Mouse (Mus musculus) embryo, embryonic 10 days (tissue): Measurements from ENCODE around the gene Tmem131l.

Experiments used
- DNase-seq: peaks from one replicate; pipeline ENCODE4 v3.0.0-alpha.2; 2015; ENCODE audit warnings: low spot score

Tmem131l gene

DNA sequence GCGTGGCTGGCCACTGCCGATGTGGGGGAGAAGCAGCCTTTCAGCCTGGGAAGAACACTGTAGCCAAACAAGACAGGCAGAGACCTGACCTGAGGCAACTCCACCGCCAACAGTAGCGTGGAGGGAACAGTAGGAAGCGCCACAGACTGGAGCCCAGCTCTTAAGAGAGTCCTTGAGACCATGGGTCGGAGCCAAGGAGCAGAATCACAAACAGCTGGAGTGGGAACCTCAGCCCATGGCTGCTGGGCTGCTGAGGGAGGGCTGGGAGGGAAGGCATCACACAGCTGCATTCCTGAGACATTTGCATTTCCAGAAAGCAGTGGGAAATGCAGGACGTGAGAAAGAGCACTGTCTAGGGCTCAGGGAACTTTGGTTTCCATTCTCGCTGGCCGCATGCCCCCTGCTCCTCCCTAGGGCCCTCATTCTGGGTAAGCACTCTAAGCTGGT, 8.8 kb upstream of the Tmem131l start:
- DNase-seq = peak; percentile 28

DNA sequence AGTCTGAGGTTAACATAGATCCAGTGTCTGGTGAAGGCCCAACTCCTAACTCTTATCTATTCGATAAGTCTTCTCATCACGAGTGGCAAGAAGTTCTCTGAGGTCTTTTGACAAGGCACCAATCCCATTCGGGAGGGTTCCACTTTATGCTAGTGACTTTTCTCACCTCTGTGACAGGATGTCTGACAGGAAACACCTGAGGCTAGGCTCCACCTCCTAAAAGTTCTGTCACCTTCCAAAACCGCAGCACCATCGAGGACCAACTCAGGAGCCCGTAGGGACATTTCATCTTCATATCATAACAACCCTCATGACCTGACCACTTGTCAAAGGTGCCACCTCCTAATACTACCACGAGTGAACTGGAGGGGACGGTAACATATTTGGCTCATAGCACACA, 6.2 kb upstream of the Tmem131l start:
- no peak for DNase-seq

DNA sequence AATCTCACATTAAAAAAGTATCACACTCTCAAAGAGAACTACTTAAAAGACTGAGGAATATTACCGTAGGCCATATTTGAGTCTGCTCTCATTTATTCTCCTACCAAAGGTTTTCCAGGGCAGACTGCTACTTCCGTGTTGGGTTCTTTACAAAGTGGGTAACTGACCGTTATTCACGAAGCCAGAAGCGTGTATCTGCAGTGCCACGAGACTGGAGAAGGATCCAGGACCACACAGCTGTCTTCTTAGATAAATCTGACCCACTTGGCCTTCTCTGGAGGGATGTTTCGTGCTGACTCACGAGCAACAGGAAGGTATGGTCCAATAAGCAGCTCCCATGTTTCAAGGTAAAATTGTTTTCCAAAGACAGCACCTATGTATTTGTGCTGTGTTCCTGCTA, 1.8 kb upstream of the Tmem131l start:
- no peak for DNase-seq

DNA sequence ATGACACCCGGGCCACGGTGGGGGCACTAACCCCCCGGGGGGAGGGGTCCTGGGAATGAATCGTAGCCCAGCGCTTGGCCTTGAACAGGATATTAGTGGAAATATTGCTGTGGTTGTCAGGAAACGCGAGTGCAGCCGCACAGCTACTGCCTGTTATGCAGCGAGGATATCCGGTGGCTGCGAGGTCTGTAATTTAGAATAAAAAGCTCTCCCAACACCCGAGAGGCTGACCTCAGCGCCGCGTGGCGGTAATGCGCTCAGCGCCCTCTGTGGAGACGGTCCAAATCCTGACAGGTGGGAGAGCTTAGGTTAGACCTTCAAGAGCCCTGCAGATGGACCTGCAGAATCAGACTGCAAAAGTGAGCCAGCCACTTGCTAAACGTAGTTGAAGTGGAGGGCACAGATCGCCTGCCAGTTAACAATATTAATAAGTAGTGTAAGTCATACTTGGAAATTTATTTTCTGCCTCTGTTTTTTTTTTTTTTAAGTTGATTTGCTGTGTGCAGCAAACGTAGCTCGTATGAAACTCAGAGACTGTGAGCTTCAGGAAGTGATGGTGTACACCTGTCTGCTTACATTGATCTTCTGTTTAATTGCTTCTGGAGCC, 604 bp upstream of the Tmem131l start:
- DNase-seq = peak; percentile 78

- DNase-seq = peak; percentile 66
Observed at GRCm38 (mm10) chr3:84038981-84039645, 862 bp downstream of the Tmem131l start.

DNA sequence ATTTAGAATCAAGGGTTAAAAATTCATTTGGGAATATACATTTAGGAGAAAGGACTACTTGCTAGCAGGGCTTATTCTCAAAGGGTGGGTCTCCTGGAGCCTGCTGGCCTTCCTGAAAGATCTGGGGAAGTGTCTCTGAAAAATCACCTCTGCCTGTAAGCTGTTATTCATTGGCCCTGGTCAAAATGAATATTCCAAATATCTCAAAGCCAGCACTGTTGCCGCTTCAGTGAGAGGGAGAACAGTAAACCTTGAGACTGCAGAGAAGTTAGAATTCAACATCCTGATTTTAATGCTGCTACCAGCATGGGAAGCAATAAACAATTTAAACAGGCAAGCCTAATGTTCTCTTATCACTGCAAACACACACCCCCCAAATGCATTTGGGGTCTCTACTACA, 1.8 kb downstream of the Tmem131l start:
- DNase-seq = no peak

DNA sequence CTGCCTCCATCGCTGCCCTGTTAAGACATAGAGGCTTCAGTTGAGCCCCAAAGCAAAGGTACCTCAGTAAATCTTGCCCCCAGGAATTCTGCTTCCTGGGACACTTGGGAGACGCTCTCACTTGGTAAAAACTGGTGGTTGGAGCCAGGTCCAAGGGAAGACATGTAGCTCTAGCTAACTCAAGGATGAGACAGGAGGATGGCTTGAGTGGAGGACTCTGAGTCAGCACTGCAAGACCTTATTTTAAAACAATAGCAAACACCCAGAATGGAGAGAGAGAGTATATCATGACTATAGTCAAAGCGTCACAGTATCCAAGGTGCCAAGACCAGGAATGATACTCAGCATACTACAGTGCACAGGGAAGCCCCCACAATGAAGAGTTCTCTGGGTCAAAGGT, 2.4 kb downstream of the Tmem131l start:
- DNase-seq = no peak

DNA sequence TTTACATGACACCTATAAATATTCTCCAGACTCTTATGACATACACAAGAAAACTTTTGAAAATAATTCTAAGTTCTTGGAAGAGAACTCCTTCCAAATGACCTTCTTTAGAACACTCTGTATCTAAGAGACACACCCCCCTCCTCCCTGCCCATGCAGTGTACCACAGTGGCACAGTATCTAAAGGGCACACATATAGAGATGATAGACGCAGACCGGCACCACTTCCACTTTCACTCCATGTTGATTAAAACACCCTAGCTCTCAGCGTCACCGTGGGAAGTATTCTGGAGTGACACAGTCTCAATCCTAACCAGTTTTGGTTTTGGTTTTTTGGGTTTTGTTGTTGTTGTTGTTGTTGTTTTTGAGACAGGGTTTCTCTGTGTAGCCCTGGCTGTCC, 3.1 kb downstream of the Tmem131l start:
- no peak for DNase-seq

DNA sequence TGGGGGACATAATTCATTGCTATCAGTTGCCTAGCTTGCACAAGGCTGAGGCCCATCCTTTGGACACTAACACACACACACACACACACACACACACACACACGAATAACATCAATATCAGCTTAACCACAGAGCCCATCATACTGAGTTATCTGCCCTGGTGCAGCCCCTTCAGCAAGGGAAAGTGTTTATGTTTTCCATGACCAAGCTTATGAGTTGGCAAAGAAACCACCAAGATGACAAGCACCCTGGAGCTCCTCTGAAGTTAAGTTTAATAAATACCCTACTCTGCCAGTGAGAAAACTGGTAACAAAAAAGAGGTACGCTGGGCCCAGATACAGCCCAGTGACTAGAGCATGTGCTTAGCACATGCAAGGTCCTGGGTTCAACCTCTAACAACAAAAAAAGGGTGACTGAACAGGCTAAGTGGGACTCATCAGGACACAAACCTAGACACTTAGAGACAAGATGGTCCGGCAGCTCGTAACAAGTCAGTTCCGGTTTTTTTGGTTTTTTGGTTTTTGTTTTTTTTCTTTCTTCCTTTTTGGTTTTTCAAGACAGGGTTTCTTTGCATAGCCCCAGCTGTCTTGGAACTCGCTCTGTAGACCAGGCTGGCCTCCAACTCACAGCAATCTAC, 4.1 kb downstream of the Tmem131l start:
- DNase-seq = no peak

DNA sequence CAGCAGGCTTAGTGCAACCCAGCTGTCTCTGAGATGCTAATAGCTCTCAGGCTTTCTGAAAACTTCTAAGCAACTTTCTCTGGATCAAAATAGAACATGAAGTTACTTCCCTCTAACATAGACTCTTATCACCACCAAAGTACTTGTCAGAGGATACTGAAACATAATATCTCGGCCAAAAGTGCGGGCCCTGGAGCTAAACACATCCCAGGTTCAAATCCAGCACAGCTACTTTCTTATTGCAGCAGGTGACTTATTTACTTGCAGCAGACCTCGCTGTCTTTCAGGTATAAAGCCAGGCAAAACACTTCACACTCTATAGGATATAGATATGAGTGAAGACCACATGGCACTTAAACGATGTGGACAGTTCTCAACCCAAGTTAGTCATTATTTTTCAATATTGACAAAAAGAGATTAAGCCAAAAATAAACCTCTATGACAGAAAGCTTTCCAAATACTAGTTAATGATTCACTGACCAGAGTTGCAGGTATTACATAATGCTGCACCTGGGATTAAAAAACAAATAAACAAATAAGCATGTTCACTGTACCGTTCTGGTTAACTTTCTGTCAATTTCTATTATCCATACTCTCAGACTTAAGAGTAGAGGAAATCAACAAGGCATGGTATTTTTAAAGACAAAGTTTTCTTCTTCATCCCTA, 5.7 kb downstream of the Tmem131l start:
- no peak for DNase-seq

DNA sequence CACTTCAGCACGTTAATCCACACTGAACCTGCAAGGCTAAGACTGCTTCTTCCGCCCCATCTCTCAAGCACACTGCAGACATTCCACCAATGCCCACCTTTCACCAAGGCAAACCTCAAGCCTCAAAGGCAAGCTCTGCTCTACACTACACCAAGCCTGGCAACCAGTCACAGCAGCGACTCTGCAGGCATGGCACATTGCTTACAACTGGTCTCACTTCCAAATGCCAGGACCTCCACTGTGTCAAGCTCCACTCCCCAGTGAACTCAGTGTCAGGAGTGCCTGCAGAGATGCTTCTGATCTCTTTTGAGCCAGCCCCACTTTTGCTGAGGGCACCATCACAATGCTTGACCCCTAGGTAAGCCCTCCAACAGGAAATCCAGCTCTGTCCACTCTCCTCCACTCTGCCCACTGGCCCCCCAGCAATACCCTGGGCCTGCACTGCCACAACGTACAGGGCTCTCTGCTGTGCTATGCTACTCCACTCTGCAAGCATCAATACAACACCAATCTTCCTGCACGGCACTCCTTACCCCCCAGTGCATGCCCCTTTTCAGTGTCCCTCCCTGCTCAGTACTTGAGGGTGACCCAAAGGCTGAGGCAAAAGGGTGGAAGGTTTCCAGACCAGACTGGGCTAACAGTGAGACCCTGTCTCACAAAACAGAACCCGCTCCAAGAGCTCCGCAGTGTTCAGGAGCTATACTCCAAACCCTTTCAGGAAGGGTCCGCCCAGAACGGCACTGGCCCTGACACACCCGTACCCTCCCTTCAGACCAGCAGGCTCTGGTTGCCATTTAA, 6.8 kb downstream of the Tmem131l start:
- DNase-seq = no peak

- DNase-seq = no peak
Observed at GRCm38 (mm10) chr3:84032419-84032818, 7.6 kb downstream of the Tmem131l start.

DNA sequence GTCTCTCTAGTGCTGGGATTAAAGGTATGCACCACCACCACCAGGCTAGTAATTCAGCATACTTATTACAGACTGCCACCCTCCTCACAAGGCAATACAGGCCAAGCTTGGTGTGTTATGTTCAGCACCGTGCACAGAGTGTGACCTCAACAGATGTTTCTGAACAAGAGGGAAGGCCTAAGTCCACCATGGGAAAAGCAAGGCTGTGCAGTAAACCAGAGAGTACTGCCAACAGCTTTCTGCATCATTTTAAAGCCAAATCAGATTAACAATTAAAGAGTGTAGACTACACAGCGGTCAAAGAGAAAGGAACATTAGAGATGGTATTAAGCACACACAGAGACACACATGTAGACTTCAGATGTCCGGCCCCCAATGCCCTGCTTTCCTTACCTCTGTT, 8.8 kb downstream of the Tmem131l start:
- DNase-seq = no peak

DNA sequence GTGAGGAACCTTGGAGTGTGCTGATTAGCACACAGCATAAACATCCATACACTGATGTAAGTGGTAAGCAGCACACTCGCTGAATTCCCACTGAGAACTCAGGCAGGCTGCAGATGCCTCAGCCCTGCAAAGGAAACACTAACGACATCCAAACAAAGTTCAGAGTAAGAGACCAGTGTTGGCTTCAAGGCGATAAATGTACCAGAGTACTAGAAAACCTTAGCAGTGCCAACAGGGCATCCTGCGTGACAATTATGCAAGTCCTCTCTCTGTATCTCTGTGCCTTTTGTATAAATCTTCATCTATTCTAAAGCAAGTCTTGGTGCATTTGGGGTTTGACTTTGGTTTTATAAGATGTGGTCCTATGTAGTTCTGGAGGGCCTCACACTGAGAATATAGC, 11.0 kb downstream of the Tmem131l start:
- DNase-seq = no peak

DNA sequence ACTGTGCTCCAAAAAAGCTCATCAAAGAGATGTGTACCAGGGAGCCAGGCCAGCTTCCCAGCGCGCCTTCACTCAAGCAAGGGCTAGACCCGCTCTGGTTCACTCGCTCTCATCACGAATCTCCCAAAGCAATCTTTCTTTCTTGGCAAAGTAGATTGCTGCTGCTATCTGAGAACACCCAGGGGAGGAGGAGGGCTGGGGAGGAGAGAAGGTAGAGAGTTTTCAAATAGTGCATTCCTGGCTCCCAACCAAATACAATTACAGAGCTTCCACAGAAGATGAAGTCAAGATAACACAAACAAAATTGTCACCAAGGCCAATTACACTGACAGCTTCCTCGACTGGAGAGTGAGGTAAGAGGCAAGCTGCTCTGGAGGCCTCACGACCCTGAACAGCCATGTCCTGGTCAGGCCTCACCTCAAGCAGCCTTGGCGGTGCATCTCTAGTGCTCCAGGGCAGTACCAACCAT, 12.2 kb downstream of the Tmem131l start:
- DNase-seq = no peak

GRCm38 (mm10) chr3:84024512-84025072, 15.4 kb downstream of the Tmem131l start:
- DNase-seq = no peak

- DNase-seq = no peak
Observed at GRCm38 (mm10) chr3:84022723-84023122, 17.3 kb downstream of the Tmem131l start.

DNA sequence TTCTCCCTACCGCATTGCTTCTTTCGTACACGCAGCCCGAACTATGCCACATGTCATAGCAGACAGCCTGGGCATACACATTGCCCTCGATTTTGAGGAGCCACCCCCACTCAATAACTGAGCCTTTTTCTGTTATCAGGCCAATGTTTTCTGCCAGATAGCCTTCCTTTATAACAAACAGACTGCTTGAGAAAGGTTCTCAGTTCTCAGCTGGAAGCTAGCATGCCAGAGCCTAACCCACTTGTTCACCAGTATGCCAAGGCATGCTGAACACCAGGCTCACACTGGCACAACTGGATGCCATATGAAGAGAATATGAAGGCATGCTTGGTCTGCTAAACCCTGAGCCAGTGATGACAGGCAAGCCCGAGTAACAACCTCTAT, 17.8 kb downstream of the Tmem131l start:
- no peak for DNase-seq

DNA sequence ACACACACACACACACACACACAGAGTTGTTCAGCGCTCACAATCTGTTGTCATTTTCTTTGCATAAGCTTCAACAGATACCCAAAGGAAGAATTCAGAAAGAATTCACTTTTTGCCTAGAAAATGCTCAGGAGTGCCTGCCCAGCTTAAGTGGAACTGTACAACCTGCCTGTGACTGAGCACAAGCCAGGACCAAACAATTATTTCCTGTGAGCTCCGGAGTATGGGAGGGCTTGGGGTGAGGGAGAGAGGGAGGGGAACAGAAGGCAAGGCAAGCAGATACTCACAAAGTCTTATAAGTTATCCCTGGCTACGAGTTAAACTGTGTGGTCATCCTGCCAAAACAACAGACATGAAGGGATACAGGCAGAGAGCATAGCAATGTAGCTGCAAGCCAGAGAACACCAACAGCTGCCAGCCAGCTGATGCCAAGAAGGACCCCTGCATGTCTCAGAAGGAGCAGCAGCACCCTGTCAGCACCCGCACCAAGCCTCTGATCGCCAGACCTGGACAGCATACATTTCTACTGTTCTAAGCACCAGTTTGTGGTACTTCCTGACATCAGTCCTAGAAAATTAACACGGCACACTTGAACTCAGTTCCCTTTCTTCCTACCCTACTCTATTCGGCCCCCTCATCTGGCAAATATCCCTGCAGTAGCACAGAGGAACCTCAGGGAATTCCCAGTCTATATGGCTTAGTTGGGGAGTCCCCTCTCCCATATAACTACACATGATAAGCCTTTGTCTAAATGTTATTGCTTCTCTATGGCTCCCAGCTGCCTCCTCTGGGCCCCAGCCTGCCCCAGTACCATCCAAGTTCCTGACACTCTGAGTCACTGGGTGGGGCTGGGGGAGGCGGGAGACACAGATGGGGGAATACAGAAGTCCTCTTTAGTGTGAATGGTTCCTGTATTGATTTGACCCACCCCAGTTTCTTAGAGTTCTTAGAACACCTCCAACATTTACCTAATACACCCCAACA, 18.5 kb downstream of the Tmem131l start:
- no peak for DNase-seq

- DNase-seq = no peak
Observed at GRCm38 (mm10) chr3:84020528-84020927, 19.4 kb downstream of the Tmem131l start.
